Mouse (Mus musculus): ENCODE measurements at regions not wholly inside any gene's neighbourhood (a gene's known extent, or its start where the extent isn't known, plus 50 kb on each side); places are given as distances from the start of the nearest gene placed in this dataset.

DNA sequence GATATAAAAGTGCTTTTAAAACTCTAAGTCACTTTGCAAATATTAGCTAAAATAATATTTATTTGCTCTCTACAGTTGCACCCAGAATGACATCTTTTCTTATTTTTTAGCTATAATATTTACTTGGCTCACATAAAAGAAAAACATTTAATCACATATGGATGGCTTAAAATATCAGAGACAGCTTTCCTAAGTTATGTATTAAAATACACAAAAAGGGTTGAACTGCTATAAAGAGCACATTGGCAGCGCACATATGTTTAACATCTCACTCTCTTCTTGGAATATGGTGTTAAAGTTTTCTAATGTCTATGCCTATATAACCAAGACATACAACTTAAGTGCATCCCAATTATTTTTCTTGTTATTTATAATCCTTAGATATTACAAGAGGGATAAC is 348.0 kb upstream of the Thbs1 start:
- 93% methylated on average over 1 of the region's 1 CpGs for WGBS
- Histone ChIP-seq H3K4me1 (no peaks in the 10 kb centered on the region), H3K9ac (no peak overlapping the region), H3K36me3 (ENCODE audit: poor library complexity, severe bottlenecking) (no peaks in the 10 kb centered on the region), H3K4me2 (no peak overlapping the region), H3K4me3 (no peak overlapping the region), H3K9me3 (replicated peaks) (no peaks in the 10 kb centered on the region), H3K27ac (no peak overlapping the region), H3K27me3 (no peaks in the 10 kb centered on the region)
- no peak for ATAC-seq

DNA sequence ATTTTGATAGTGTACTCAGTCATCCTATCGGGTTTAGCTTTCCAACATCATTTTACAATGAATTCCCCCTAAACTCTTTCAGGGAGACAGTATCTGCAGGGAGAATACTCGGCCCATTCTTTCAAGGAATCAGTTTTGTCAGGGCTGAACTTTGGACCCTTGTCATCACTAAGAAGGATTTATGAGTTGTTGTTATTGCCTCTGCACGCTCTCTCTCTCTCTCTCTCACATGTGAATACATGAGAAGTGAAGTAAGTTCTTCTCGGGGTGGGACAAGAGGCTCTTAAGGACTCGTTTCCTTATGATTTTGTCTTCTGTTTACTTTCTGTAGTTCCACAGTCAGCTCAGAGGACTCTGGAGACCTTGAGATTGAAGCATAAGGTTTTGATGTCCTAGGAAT is 346.1 kb upstream of the Thbs1 start:
- no peaks in the 10 kb centered on the region for H3K4me1 ChIP-seq
- no peak overlapping the region for H3K4me3 ChIP-seq
- no peaks in the 10 kb centered on the region for H3K27me3 ChIP-seq
- WGBS = 88% methylated on average over 5 of the region's 5 CpGs
- no peaks in the 10 kb centered on the region for H3K9me3 ChIP-seq (replicated peaks)
- no peak overlapping the region for H3K27ac ChIP-seq
- no peak overlapping the region for H3K4me2 ChIP-seq
- H3K36me3 ChIP-seq (ENCODE audit: poor library complexity, severe bottlenecking) = no peaks in the 10 kb centered on the region
- no peak overlapping the region for H3K9ac ChIP-seq
- no peak for ATAC-seq

DNA sequence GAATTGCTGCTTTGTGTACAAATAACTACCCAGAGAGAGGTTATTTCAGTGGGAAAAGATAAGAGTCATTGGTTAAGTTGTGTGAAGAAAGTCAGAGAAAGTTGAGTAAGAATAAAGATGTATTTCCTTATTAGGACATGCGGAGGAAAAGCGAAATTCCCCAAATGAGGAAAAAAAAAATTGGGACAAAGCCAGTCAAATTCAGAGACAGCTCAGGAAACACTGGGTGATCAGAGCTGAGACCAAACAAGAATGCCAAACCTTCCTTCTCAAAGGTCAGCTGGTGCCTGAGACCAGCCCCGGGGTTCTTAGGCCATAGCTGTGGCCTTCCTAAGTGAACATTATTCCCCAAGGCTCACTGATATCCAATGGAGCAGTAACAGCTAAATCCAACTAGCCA is 345.2 kb upstream of the Thbs1 start:
- WGBS = 93% methylated on average over 3 of the region's 3 CpGs
- ATAC-seq = no peak
- H3K27me3 ChIP-seq = no peaks in the 10 kb centered on the region
- no peaks in the 10 kb centered on the region for H3K9me3 ChIP-seq (replicated peaks)
- H3K36me3 ChIP-seq (ENCODE audit: poor library complexity, severe bottlenecking) = no peaks in the 10 kb centered on the region
- no peak overlapping the region for H3K4me3 ChIP-seq
- no peak overlapping the region for H3K4me2 ChIP-seq
- H3K27ac ChIP-seq = no peak overlapping the region
- no peak overlapping the region for H3K9ac ChIP-seq
- H3K4me1 ChIP-seq = no peaks in the 10 kb centered on the region

DNA sequence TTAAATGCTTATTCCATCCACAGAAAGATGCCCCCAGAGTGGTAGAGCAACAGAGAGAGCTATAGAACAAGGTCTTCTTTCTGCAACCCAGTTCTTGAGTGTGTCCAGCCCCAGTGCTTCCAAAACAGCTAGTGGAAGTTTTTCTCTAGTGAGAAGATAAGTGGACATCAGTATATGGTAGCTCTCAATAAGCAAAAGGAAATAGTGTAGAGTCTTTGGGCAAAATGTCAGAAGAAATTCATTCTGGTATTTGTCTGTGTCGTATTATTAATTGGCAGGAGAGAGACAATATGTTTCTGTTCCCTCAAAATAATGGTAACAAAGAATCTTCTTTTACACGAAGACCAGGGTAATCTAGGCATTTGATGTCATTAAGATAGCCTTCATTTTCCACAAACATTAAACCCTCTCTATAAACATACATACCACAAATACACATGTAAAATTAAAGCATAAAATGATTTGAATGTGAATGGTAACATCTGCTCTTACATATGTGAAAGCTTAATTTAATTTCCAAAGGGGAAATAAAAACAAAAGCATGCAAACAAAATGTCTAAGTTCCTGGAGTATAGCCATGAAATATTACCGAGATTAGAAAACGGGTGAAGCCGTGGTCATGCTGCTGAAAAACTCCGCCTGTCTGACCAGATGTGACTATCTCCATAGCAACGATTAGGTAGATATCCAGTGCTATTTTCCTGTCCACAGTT is 342.1 kb upstream of the Thbs1 start:
- Histone ChIP-seq H3K9me3 (replicated peaks) (no peaks in the 10 kb centered on the region), H3K4me1 (no peaks in the 10 kb centered on the region), H3K27ac (no peak overlapping the region), H3K27me3 (no peaks in the 10 kb centered on the region), H3K4me3 (no peak overlapping the region), H3K36me3 (ENCODE audit: poor library complexity, severe bottlenecking) (no peaks in the 10 kb centered on the region), H3K4me2 (no peak overlapping the region), H3K9ac (no peak overlapping the region)
- WGBS = 83% methylated on average over 7 of the region's 7 CpGs
- ATAC-seq = no peak

DNA sequence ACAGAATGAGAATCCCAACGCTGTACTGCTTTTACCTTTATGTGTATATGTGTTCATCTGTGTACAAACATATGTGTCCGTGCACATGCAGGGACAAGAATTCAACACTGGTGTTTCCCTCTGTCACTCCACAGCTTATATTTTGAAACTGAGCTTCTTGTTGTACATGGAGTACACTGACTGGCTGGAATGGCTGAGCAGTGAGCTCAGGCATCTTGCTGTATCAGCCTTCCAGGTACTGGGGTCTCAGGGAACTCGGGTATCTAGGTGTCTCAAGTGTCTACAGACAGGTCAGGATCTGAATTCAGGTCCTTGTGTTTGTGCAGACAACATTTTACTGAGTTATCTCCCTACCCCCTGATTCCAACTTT is 341.6 kb upstream of the Thbs1 start:
- no peak overlapping the region for H3K27ac ChIP-seq
- H3K9ac ChIP-seq = no peak overlapping the region
- H3K4me1 ChIP-seq = no peaks in the 10 kb centered on the region
- H3K36me3 ChIP-seq (ENCODE audit: poor library complexity, severe bottlenecking) = no peaks in the 10 kb centered on the region
- H3K27me3 ChIP-seq = no peaks in the 10 kb centered on the region
- no peak overlapping the region for H3K4me3 ChIP-seq
- ATAC-seq = no peak
- H3K4me2 ChIP-seq = no peak overlapping the region
- no peaks in the 10 kb centered on the region for H3K9me3 ChIP-seq (replicated peaks)
- WGBS = 77% methylated on average over 3 of the region's 3 CpGs

DNA sequence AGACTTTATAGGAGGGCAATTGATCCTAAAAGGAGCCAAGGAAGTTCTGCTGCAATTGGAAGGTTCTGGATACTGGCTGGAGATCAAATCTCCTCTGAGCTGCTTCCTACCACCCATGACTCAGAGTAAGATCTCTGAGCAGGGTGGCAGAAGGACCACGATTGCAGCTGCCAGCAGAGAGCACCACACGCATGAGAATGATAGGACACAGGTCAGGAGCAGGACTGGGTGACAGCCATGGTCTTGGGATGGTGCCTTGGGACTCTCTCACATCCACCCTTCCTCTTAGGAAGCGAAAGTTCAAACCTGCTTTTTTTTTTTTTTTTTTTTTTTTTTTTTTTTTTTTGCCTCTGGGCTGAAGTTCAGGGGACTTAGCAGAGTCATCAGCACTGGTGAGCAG is 331.4 kb upstream of the Thbs1 start:
- Histone ChIP-seq H3K4me3 (no peak overlapping the region), H3K9ac (no peak overlapping the region), H3K36me3 (ENCODE audit: poor library complexity, severe bottlenecking) (no peaks in the 10 kb centered on the region), H3K4me2 (no peak overlapping the region), H3K9me3 (replicated peaks) (no peaks in the 10 kb centered on the region), H3K4me1 (no peaks in the 10 kb centered on the region), H3K27ac (no peak overlapping the region), H3K27me3 (no peaks in the 10 kb centered on the region)
- 77% methylated on average over 2 of the region's 3 CpGs for WGBS
- no peak for ATAC-seq

DNA sequence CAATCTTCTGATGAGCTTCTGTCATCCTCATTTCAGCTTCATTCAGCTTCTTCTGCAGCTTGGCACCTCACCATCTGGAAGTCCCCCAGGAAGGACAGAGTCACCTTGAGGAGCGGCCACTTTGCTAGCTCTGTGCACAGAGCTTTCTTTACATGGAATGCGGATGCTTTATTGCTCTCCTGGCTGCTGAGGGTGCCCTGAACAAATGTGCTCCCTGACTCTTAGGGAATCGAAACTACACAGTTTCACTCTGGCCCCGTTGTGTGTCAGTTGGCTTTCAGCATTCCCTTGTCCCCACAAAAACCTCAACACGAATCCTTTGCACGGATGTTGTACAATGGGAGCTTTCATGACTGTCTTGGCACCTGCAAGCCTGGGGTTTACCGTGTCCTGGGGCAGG is 330.9 kb upstream of the Thbs1 start:
- 85% methylated on average over 7 of the region's 7 CpGs for WGBS
- no peak for ATAC-seq
- H3K9ac ChIP-seq = no peak overlapping the region

DNA sequence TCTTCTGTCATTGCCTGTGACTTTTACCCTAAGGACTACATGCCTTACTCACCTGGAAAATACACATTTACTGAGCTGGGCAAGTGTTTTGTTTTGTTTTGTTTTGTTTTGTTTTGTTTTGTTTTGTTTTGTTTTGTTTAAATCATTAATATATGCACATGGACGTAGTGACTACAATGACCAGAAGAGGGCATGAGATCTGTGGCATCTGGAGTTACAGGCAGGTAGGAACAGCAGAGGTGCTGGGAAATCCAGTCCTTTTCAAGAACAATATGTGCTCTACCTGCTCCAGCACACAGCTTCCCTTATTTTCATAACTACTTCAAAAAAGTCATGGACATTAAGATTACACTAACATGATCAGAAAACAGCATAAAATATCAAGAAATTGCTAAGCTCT is 324.4 kb upstream of the Thbs1 start:
- ATAC-seq = no peak
- H3K4me1 ChIP-seq = no peaks in the 10 kb centered on the region
- no peaks in the 10 kb centered on the region for H3K36me3 ChIP-seq (ENCODE audit: poor library complexity, severe bottlenecking)
- no peak overlapping the region for H3K27ac ChIP-seq
- H3K27me3 ChIP-seq = no peaks in the 10 kb centered on the region
- H3K9me3 ChIP-seq (replicated peaks) = no peaks in the 10 kb centered on the region
- WGBS = 53% methylated on average over 1 of the region's 1 CpGs
- no peak overlapping the region for H3K9ac ChIP-seq
- no peak overlapping the region for H3K4me2 ChIP-seq
- no peak overlapping the region for H3K4me3 ChIP-seq

More for the DNA sequence above, 330.9 kb upstream of the Thbs1 start:
- Histone ChIP-seq H3K27me3 (no peaks in the 10 kb centered on the region), H3K4me1 (no peaks in the 10 kb centered on the region), H3K36me3 (ENCODE audit: poor library complexity, severe bottlenecking) (no peaks in the 10 kb centered on the region), H3K4me3 (no peak overlapping the region), H3K27ac (no peak overlapping the region), H3K4me2 (no peak overlapping the region), H3K9me3 (replicated peaks) (no peaks in the 10 kb centered on the region)

DNA sequence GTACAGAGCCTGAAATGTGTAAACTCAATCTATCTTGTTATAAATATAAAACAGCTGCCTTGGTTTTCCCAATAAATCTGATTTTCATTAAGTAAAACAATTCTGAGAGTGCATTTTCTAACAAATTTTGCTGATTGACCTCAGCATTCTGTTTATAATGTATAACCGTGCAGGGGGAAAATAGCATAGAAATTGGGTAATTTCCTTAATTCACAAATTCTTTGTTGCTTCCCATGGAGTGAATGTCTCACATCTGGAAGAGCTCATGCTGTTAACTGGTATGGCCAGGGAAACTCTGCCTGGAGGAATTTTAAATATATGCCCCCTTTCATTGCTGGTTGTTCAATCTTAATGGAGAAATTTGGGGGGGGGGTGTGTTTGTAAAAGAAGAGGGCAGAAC is 317.4 kb upstream of the Thbs1 start:
- Histone ChIP-seq H3K9ac (no peak overlapping the region), H3K4me1 (no peaks in the 10 kb centered on the region), H3K27ac (no peak overlapping the region), H3K36me3 (ENCODE audit: poor library complexity, severe bottlenecking) (no peaks in the 10 kb centered on the region), H3K27me3 (no peaks in the 10 kb centered on the region), H3K9me3 (replicated peaks) (no peaks in the 10 kb centered on the region), H3K4me2 (no peak overlapping the region), H3K4me3 (no peak overlapping the region)
- 75% methylated on average over 1 of the region's 1 CpGs for WGBS
- no peak for ATAC-seq

DNA sequence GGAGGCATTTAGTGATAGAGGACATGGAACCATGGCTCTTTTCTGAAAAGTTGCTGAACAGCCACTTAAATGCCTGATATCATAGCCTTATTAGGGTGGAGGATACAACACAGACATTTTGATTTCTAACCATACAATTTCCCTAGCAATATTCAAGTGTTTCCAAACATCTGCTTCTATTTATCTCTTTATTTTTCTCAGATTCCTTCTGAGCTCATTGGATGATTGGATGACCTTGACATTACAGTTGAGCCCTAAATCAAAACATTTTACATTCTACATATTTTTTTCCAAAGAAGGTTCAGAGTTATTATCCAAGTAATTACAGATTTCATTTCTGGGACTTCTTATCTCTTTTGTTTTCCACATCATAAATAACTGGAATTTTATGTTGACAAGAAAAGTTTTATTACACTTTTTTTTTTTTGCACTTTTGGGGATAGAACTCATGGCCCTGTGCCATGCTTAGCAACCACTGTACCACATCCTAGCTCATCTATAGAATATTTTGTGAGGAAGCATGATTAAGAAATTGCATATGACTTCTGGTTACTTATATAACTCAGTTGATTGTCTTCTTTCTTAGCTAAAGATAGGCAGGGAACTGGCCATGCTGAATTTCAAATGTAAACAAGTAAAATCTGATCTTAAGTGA is 309.6 kb upstream of the Thbs1 start:
- Histone ChIP-seq H3K36me3 (ENCODE audit: poor library complexity, severe bottlenecking) (no peaks in the 10 kb centered on the region), H3K27me3 (no peaks in the 10 kb centered on the region), H3K4me3 (no peak overlapping the region), H3K27ac (no peak overlapping the region), H3K9ac (no peak overlapping the region), H3K4me1 (no peaks in the 10 kb centered on the region), H3K9me3 (replicated peaks) (no peaks in the 10 kb centered on the region), H3K4me2 (no peak overlapping the region)
- ATAC-seq = no peak

- Histone ChIP-seq H3K36me3 (ENCODE audit: poor library complexity, severe bottlenecking) (no peaks in the 10 kb centered on the region), H3K27ac (no peak overlapping the region), H3K27me3 (no peaks in the 10 kb centered on the region), H3K4me2 (no peak overlapping the region), H3K4me3 (no peak overlapping the region), H3K9me3 (replicated peaks) (no peaks in the 10 kb centered on the region), H3K9ac (no peak overlapping the region), H3K4me1 (no peaks in the 10 kb centered on the region)
- ATAC-seq = no peak
- 92% methylated on average over 2 of the region's 2 CpGs for WGBS
Observed at GRCm38 (mm10) chr2:117802686-117803085, 309.0 kb upstream of the Thbs1 start.

DNA sequence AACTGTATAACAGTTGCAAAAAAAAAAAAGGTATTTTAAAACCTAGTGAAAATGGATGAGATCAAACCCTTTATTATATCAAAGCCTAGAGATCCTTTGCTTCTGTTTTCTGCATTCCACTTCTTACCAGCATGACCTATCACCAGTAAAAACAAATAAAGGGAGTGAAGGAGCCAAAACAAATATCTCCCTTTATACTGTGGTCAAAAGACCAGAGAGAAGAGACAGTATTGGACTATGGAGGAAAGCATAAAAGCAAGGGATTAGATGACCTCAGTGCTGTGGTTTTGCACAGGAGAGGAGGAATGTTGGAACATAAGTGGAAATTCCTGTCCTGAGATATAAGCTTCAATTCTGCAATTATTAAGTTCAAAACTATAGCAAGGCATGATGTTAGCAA is 307.0 kb upstream of the Thbs1 start:
- H3K4me3 ChIP-seq = no peak overlapping the region
- H3K27ac ChIP-seq = no peak overlapping the region
- H3K9ac ChIP-seq = no peak overlapping the region
- H3K27me3 ChIP-seq = no peaks in the 10 kb centered on the region
- H3K9me3 ChIP-seq (replicated peaks) = no peaks in the 10 kb centered on the region
- H3K4me2 ChIP-seq = no peak overlapping the region
- no peak for ATAC-seq
- no peaks in the 10 kb centered on the region for H3K4me1 ChIP-seq
- no peaks in the 10 kb centered on the region for H3K36me3 ChIP-seq (ENCODE audit: poor library complexity, severe bottlenecking)

DNA sequence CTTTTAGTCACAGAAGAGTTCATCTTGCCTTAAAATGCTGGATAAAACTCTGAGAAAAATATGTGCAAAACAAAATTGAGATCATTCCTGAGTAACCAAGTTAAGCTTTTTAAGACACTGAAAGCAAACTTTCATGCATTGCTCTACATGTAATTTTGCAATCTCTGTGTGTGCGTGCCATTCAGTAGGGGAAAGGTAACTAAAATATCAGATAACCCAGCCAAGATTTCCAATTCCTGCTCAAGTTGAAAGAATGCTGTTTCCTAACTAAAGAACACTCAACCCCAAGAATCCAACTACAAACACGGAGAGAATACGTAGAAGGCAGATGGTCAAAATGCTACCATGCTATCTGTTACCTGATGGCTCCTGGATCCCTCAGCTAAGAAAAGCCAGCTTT is 304.6 kb upstream of the Thbs1 start:
- H3K27ac ChIP-seq = no peak overlapping the region
- no peaks in the 10 kb centered on the region for H3K9me3 ChIP-seq (replicated peaks)
- WGBS = 96% methylated on average over 3 of the region's 3 CpGs
- H3K4me2 ChIP-seq = no peak overlapping the region
- ATAC-seq = no peak
- H3K9ac ChIP-seq = no peak overlapping the region
- H3K27me3 ChIP-seq = no peaks in the 10 kb centered on the region
- no peak overlapping the region for H3K4me3 ChIP-seq
- no peaks in the 10 kb centered on the region for H3K4me1 ChIP-seq
- no peaks in the 10 kb centered on the region for H3K36me3 ChIP-seq (ENCODE audit: poor library complexity, severe bottlenecking)
